Mouse (Mus musculus) heart, postnatal 0 days (tissue): ENCODE measurements around the gene 1700067K01Rik. TPM values are rescaled to one million over a fixed set of nuclear protein-coding genes. Genes with fewer than 3 reads are reported as not detected.
"Not testable (repeated sequence)": the region's sequence is repeated elsewhere in the genome, so short reads cannot be mapped to it uniquely, and the experiment has no call there.

Experiments used
- ATAC-seq: fragments of 200-750 bp; cut with Nextera tagmentation; 2 replicates; pipeline ENCODE4 v1.8.0; 2017; ENCODE audit warnings: low read depth, moderate number of reproducible peaks, moderate library complexity; ENCODE audit not compliant: insufficient read depth
- DNase-seq: peaks from one replicate; pipeline ENCODE4 v3.0.0-alpha.2; 2016; ENCODE audit warnings: low spot score
- H3K27ac ChIP-seq: fragments of 300-500 bp; sonication (generic); 2 replicates; pipeline ENCODE4 v1.5.1; 2014; ENCODE audit warnings: low read depth, mild to moderate bottlenecking
- H3K27me3 ChIP-seq: fragments of 300-500 bp; sonication (generic); 2 replicates; pipeline ENCODE4 v1.6.1; 2014; ENCODE audit warnings: low read length, mixed read lengths; ENCODE audit not compliant: control insufficient read depth, insufficient read depth
- H3K36me3 ChIP-seq: fragments of 300-500 bp; sonication (generic); replicated peaks from 2 replicates; pipeline ENCODE4 v1.6.1; 2014; ENCODE audit warnings: low read length, mixed read lengths; ENCODE audit not compliant: control insufficient read depth, insufficient read depth
- H3K4me1 ChIP-seq: fragments of 300-500 bp; sonication (generic); 2 replicates; pipeline ENCODE4 v1.6.1; 2014; ENCODE audit warnings: antibody characterized with exemption; ENCODE audit not compliant: control insufficient read depth, insufficient read depth
- H3K4me2 ChIP-seq: fragments of 300-500 bp; sonication (generic); 2 replicates; pipeline ENCODE4 v1.6.1; 2014; ENCODE audit warnings: low read depth, mild to moderate bottlenecking, low read length, moderate library complexity
- H3K4me3 ChIP-seq: fragments of 300-500 bp; sonication (generic); 2 replicates; pipeline ENCODE4 v1.5.1; 2014; ENCODE audit warnings: low read depth, low read length
- H3K9ac ChIP-seq: fragments of 300-500 bp; sonication (generic); replicated peaks from 2 replicates; pipeline ENCODE4 v1.6.1; 2014; ENCODE audit warnings: low read depth, low read length, mixed read lengths
- H3K9me3 ChIP-seq: fragments of 300-500 bp; sonication (generic); replicated peaks from 2 replicates; pipeline ENCODE4 v1.6.1; 2016; ENCODE audit warnings: low read length; ENCODE audit not compliant: control insufficient read depth
- CTCF ChIP-seq: IDR thresholded peaks from 2 replicates; pipeline ENCODE4 v1.5.1; 2016; ENCODE audit warnings: antibody characterized with exemption, control low read depth, low read depth
- EP300 ChIP-seq: IDR thresholded peaks from 2 replicates; pipeline ENCODE4 v1.6.1; 2016; ENCODE audit warnings: antibody characterized with exemption, low read depth
- WGBS: fragments of 180-500 bp; shearing (Covaris S2); extraction: QIAGEN DNeasy Blood & Tissue Kit; methylation state at CpG from one replicate; pipeline ENCODE4 v1.1.7; 2014; 5-methylcytosine and 5-hydroxymethylcytosine counted together
- polyA plus RNA-seq: library from polyadenylated mRNA; unstranded; fragments of >200 nt; fragmentation: Nextera tagmentation; extraction: Ambion mirVana; gene quantifications from 2 replicates; pipeline ENCODE4 v1.2.1, GENCODE M21; 2015
- total RNA-seq: library from RNA; depleted of rRNA; stranded (reverse); fragments of >200 nt; gene quantifications from 2 replicates; pipeline ENCODE4 v1.2.3, GENCODE M21; 2014; ENCODE audit warnings: low replicate concordance

Gene 1700067K01Rik
- total and polyA plus RNA-seq, 2 experiments from 2014 or later = 1.3 TPM; not detected in 1

- Histone ChIP-seq H3K4me3 (no peak overlapping the region), H3K27ac (no peak overlapping the region), H3K36me3 (peaks cover 26% of the 10 kb centered on the region), H3K9ac (no peak overlapping the region), H3K4me2 (no peak overlapping the region), H3K4me1 (peaks cover 23% of the 10 kb centered on the region; the same call in 1 of the 2 replicates), H3K27me3 (no peaks in the 10 kb centered on the region), H3K9me3 (no peaks in the 10 kb centered on the region)
- ATAC-seq (no peak), DNase-seq (no peak)
- WGBS = 93% methylated on average over 2 of the region's 2 CpGs
- TF ChIP-seq CTCF (no peak), EP300 (no peak)
Measured at GRCm38 (mm10) chr8:83999825-84000224, 1.5 kb upstream of the 1700067K01Rik start.

- H3K4me3 ChIP-seq = no peak overlapping the region
Measured at GRCm38 (mm10) chr8:84002957-84003611, 1.8 kb downstream of the 1700067K01Rik start.

GRCm38 (mm10) chr8:84003612-84004246 is 2.4 kb downstream of the 1700067K01Rik start:
- 0 out of 2 replicates have a peak, but pooled peaks have one; percentile 7 for TF ChIP-seq CTCF
- no peak for TF ChIP-seq EP300
- WGBS = 69% methylated on average over 6 of the region's 6 CpGs
- H3K4me3 ChIP-seq = peak overlapping the region; percentile 58; the same call in 1 of the 2 replicates
- H3K27me3 ChIP-seq = no peaks in the 10 kb centered on the region
- peaks cover 21% of the 10 kb centered on the region; the same call in 1 of the 2 replicates for H3K36me3 ChIP-seq
- H3K27ac ChIP-seq = no peak overlapping the region
- ATAC-seq (no peak), DNase-seq (no peak)
- peak overlapping the region; percentile 84 for H3K4me2 ChIP-seq
- peaks cover 20% of the 10 kb centered on the region; the same call in 1 of the 2 replicates for H3K4me1 ChIP-seq
- H3K9ac ChIP-seq = peak overlapping the region; percentile 66; the same call in 1 of the 2 replicates
- H3K9me3 ChIP-seq = no peaks in the 10 kb centered on the region

More at GRCm38 (mm10) chr8:84002957-84003611, 1.8 kb downstream of the 1700067K01Rik start:
- Histone ChIP-seq H3K36me3 (peaks cover 21% of the 10 kb centered on the region; the same call in 1 of the 2 replicates), H3K4me1 (peaks cover 20% of the 10 kb centered on the region; the same call in 1 of the 2 replicates), H3K9me3 (no peaks in the 10 kb centered on the region), H3K27me3 (no peaks in the 10 kb centered on the region), H3K9ac (no peak overlapping the region), H3K27ac (no peak overlapping the region), H3K4me2 (no peak overlapping the region)
- TF ChIP-seq EP300 (no peak), CTCF (no peak)
- WGBS = 68% methylated on average over 12 of the region's 12 CpGs
- ATAC-seq (no peak), DNase-seq (no peak)

GRCm38 (mm10) chr8:84004533-84005201 is 3.4 kb downstream of the 1700067K01Rik start:
- peak; percentile 92 for DNase-seq
- peak; percentile 91 for ATAC-seq
- Histone ChIP-seq H3K4me1 (peaks cover 17% of the 10 kb centered on the region; the same call in 1 of the 2 replicates), H3K9ac (peak overlapping the region; percentile 66), H3K36me3 (peaks cover 18% of the 10 kb centered on the region; the same call in 1 of the 2 replicates), H3K27me3 (no peaks in the 10 kb centered on the region), H3K27ac (peak overlapping the region; percentile 79), H3K4me3 (peak overlapping the region; percentile 58), H3K9me3 (no peaks in the 10 kb centered on the region), H3K4me2 (peak overlapping the region; percentile 84)
- no peak for TF ChIP-seq EP300
- TF ChIP-seq CTCF = no peak
- under 1% methylated on average over 30 of the region's 30 CpGs for WGBS

- not testable (repeated sequence) for H3K9ac ChIP-seq, ATAC-seq, H3K36me3 ChIP-seq, H3K9me3 ChIP-seq, DNase-seq, H3K4me3 ChIP-seq, H3K4me2 ChIP-seq, H3K27me3 ChIP-seq
- Histone ChIP-seq H3K4me1 (peaks cover 20% of the 10 kb centered on the region; the same call in 1 of the 2 replicates), H3K27ac (peak overlapping the region; percentile 79)
- 91% methylated on average over 7 of the region's 7 CpGs for WGBS
Measured at GRCm38 (mm10) chr8:84005502-84005901, 4.2 kb downstream of the 1700067K01Rik start.
